Mouse (Mus musculus) heart, embryonic 10.5 days (tissue): ENCODE results near the gene Fam53b. TPM values are rescaled to one million over a fixed set of nuclear protein-coding genes. Genes with fewer than 3 reads are reported as not detected.

Experiments used
- DNase-seq: peaks from one replicate; pipeline ENCODE4 v3.0.0-alpha.2; 2017; ENCODE audit warnings: low spot score
- H3K27ac ChIP-seq: fragments of 300-500 bp; sonication (generic); 2 replicates; pipeline ENCODE4 v1.5.1; 2016; ENCODE audit warnings: mild to moderate bottlenecking
- H3K27me3 ChIP-seq: fragments of 300-500 bp; sonication (generic); 2 replicates; pipeline ENCODE4 v1.6.1; 2016; ENCODE audit warnings: mild to moderate bottlenecking; ENCODE audit not compliant: poor library complexity, insufficient read depth, severe bottlenecking
- H3K36me3 ChIP-seq: fragments of 300-500 bp; sonication (generic); 2 replicates; pipeline ENCODE4 v1.6.1; 2016; ENCODE audit warnings: mild to moderate bottlenecking, moderate library complexity
- H3K4me1 ChIP-seq: fragments of 300-500 bp; sonication (generic); 2 replicates; pipeline ENCODE4 v1.6.1; 2016; ENCODE audit warnings: mild to moderate bottlenecking
- H3K4me3 ChIP-seq: fragments of 300-500 bp; sonication (generic); 2 replicates; pipeline ENCODE4 v1.5.1; 2016; ENCODE audit warnings: mild to moderate bottlenecking, moderate library complexity
- H3K9me3 ChIP-seq: fragments of 300-500 bp; sonication (generic); 2 replicates; pipeline ENCODE4 v1.6.1; 2016; ENCODE audit warnings: mild to moderate bottlenecking, moderate library complexity
- WGBS: fragments of 180-500 bp; shearing (Covaris S2); methylation state at CpG from one replicate; pipeline ENCODE4 v1.1.7; 2016; 5-methylcytosine and 5-hydroxymethylcytosine counted together
- polyA plus RNA-seq: library from polyadenylated mRNA; unstranded; fragments of >200 nt; fragmentation: Nextera tagmentation; extraction: Ambion mirVana; gene quantifications from 2 replicates; pipeline ENCODE4 v1.2.1, GENCODE M21; 2016

The Fam53b gene
- polyA plus RNA-seq, 1 experiment from 2014 or later: 17.7 TPM

GRCm38 (mm10) chr7:132765629-132766186, 48.0 kb downstream of the Fam53b start:
- Histone ChIP-seq H3K36me3 (peaks cover 24% of the 10 kb centered on the region), H3K9me3 (no peaks in the 10 kb centered on the region), H3K27ac (peak overlapping the region; percentile 69; the same call in 1 of the 2 replicates), H3K4me3 (no peak overlapping the region), H3K27me3 (no peaks in the 10 kb centered on the region), H3K4me1 (peaks cover 19% of the 10 kb centered on the region)
- no peak for DNase-seq
- WGBS: 54% methylated on average over 3 of the region's 3 CpGs

GRCm38 (mm10) chr7:132764896-132765491, 48.7 kb downstream of the Fam53b start:
- H3K27ac ChIP-seq: no peak overlapping the region
- DNase-seq: no peak
- no peaks in the 10 kb centered on the region for H3K9me3 ChIP-seq
- 69% methylated on average over 4 of the region's 4 CpGs for WGBS
- H3K4me3 ChIP-seq: no peak overlapping the region
- peaks cover 23% of the 10 kb centered on the region; the same call in 1 of the 2 replicates for H3K36me3 ChIP-seq
- peaks cover 19% of the 10 kb centered on the region for H3K4me1 ChIP-seq
- H3K27me3 ChIP-seq: no peaks in the 10 kb centered on the region

- WGBS: 93% methylated on average over 4 of the region's 4 CpGs
- no peak for DNase-seq
- H3K36me3 ChIP-seq: peaks cover 24% of the 10 kb centered on the region
Measured at GRCm38 (mm10) chr7:132764314-132764713, 49.4 kb downstream of the Fam53b start.

GRCm38 (mm10) chr7:132763911-132764310, 49.8 kb downstream of the Fam53b start:
- Histone ChIP-seq H3K27me3 (no peaks in the 10 kb centered on the region), H3K4me3 (no peak overlapping the region), H3K4me1 (peaks cover 19% of the 10 kb centered on the region), H3K36me3 (peaks cover 25% of the 10 kb centered on the region), H3K27ac (no peak overlapping the region), H3K9me3 (no peaks in the 10 kb centered on the region)
- DNase-seq: no peak
- 86% methylated on average over 5 of the region's 5 CpGs for WGBS

More at GRCm38 (mm10) chr7:132764314-132764713, 49.4 kb downstream of the Fam53b start:
- H3K27ac ChIP-seq: no peak overlapping the region
- H3K9me3 ChIP-seq: no peaks in the 10 kb centered on the region
- H3K4me1 ChIP-seq: peaks cover 19% of the 10 kb centered on the region
- no peaks in the 10 kb centered on the region for H3K27me3 ChIP-seq
- H3K4me3 ChIP-seq: no peak overlapping the region

- Histone ChIP-seq H3K4me3 (no peak overlapping the region), H3K36me3 (peaks cover 29% of the 10 kb centered on the region), H3K27ac (no peak overlapping the region), H3K4me1 (peaks cover 19% of the 10 kb centered on the region), H3K9me3 (no peaks in the 10 kb centered on the region), H3K27me3 (no peaks in the 10 kb centered on the region)
- 91% methylated on average over 6 of the region's 6 CpGs for WGBS
- DNase-seq: no peak
Measured at GRCm38 (mm10) chr7:132763351-132763750, 50.3 kb downstream of the Fam53b start.

GRCm38 (mm10) chr7:132761409-132761808, 52.3 kb downstream of the Fam53b start:
- peaks cover 13% of the 10 kb centered on the region for H3K4me1 ChIP-seq
- H3K36me3 ChIP-seq: peaks cover 48% of the 10 kb centered on the region
- H3K9me3 ChIP-seq: no peaks in the 10 kb centered on the region
- H3K4me3 ChIP-seq: no peak overlapping the region
- H3K27me3 ChIP-seq: no peaks in the 10 kb centered on the region
- no peak overlapping the region for H3K27ac ChIP-seq
- no peak for DNase-seq
- 88% methylated on average over 2 of the region's 2 CpGs for WGBS

- WGBS: 90% methylated on average over 6 of the region's 6 CpGs
- Histone ChIP-seq H3K4me3 (no peak overlapping the region), H3K27ac (no peak overlapping the region), H3K36me3 (peaks cover 48% of the 10 kb centered on the region), H3K4me1 (peaks cover 11% of the 10 kb centered on the region), H3K27me3 (no peaks in the 10 kb centered on the region), H3K9me3 (no peaks in the 10 kb centered on the region)
- no peak for DNase-seq
Measured at GRCm38 (mm10) chr7:132760589-132761180, 53.0 kb downstream of the Fam53b start.

GRCm38 (mm10) chr7:132759926-132760325, 53.8 kb downstream of the Fam53b start:
- DNase-seq: no peak
- H3K27me3 ChIP-seq: no peaks in the 10 kb centered on the region
- H3K4me3 ChIP-seq: no peak overlapping the region
- H3K4me1 ChIP-seq: peaks cover 9% of the 10 kb centered on the region
- H3K36me3 ChIP-seq: peaks cover 48% of the 10 kb centered on the region
- H3K9me3 ChIP-seq: no peaks in the 10 kb centered on the region
- WGBS: 92% methylated on average over 6 of the region's 6 CpGs
- no peak overlapping the region for H3K27ac ChIP-seq

- no peak for DNase-seq
- no peak overlapping the region for H3K27ac ChIP-seq
- WGBS: 91% methylated on average over 22 of the region's 22 CpGs
- H3K36me3 ChIP-seq: peaks cover 48% of the 10 kb centered on the region
- no peak overlapping the region for H3K4me3 ChIP-seq
- H3K9me3 ChIP-seq: no peaks in the 10 kb centered on the region
- H3K4me1 ChIP-seq: peaks cover 14% of the 10 kb centered on the region
- H3K27me3 ChIP-seq: no peaks in the 10 kb centered on the region
Measured at GRCm38 (mm10) chr7:132759405-132759891, 54.2 kb downstream of the Fam53b start.

- DNase-seq: no peak
- Histone ChIP-seq H3K4me1 (peaks cover 20% of the 10 kb centered on the region), H3K27ac (no peak overlapping the region), H3K36me3 (peaks cover 46% of the 10 kb centered on the region), H3K27me3 (no peaks in the 10 kb centered on the region), H3K4me3 (no peak overlapping the region), H3K9me3 (no peaks in the 10 kb centered on the region)
- 80% methylated on average over 5 of the region's 5 CpGs for WGBS
Measured at GRCm38 (mm10) chr7:132758875-132759274, 54.8 kb downstream of the Fam53b start.

- WGBS: 82% methylated on average over 5 of the region's 5 CpGs
- Histone ChIP-seq H3K36me3 (peaks cover 38% of the 10 kb centered on the region), H3K4me1 (peaks cover 34% of the 10 kb centered on the region), H3K27me3 (no peaks in the 10 kb centered on the region), H3K9me3 (no peaks in the 10 kb centered on the region), H3K4me3 (no peak overlapping the region), H3K27ac (no peak overlapping the region)
- no peak for DNase-seq
Measured at GRCm38 (mm10) chr7:132756325-132756724, 57.4 kb downstream of the Fam53b start.

GRCm38 (mm10) chr7:132754389-132754750, 59.3 kb downstream of the Fam53b start:
- no peaks in the 10 kb centered on the region for H3K27me3 ChIP-seq
- H3K4me3 ChIP-seq: no peak overlapping the region
- peaks cover 34% of the 10 kb centered on the region for H3K4me1 ChIP-seq
- H3K9me3 ChIP-seq: no peaks in the 10 kb centered on the region
- peak overlapping the region; percentile 24; the same call in 1 of the 2 replicates for H3K27ac ChIP-seq
- WGBS: 51% methylated on average over 3 of the region's 3 CpGs
- no peak for DNase-seq
- peaks cover 41% of the 10 kb centered on the region for H3K36me3 ChIP-seq
